Mouse (Mus musculus): ENCODE measurements around the gene Cldn10. TPM values are rescaled to one million over a fixed set of nuclear protein-coding genes. Genes with fewer than 3 reads are reported as not detected.

Cldn10 gene
- total RNA-seq, 1 experiment from 2014 or later: not detected

Other genes with a start within 250 kb of the Cldn10 start
- gene Abcc4, start 81.7 kb upstream of the Cldn10 start, total RNA-seq (2017): 11.1 to 14.9 TPM (median 14.3 TPM) in 3 replicates
- 0.67 to 1.1 TPM (median 0.68 TPM) in 3 replicates for gene Dzip1, start 137.6 kb downstream of the Cldn10 start, total RNA-seq (2017)
- gene Dnajc3, start 150.1 kb downstream of the Cldn10 start, total RNA-seq (2017): 73.5 to 105 TPM (median 85.8 TPM) in 3 replicates